Mouse (Mus musculus) erythroblast, embryonic 14.5 days (primary cell): ENCODE data around the gene Adgra3. TPM values are rescaled to one million over a fixed set of nuclear protein-coding genes. Genes with fewer than 3 reads are reported as not detected.

Experiments used
- H3K27me3 ChIP-seq: 2 replicates; pipeline ENCODE4 v1.6.1; 2012; ENCODE audit warnings: inconsistent platforms; ENCODE audit not compliant: control insufficient read depth
- H3K36me3 ChIP-seq: 2 replicates; pipeline ENCODE4 v1.6.1; 2012; ENCODE audit warnings: mild to moderate bottlenecking, inconsistent platforms; ENCODE audit not compliant: control insufficient read depth
- H3K4me1 ChIP-seq: 2 replicates; pipeline ENCODE4 v1.6.1; 2012; ENCODE audit warnings: inconsistent platforms; ENCODE audit not compliant: control insufficient read depth
- H3K4me3 ChIP-seq: replicated peaks from 2 replicates; pipeline ENCODE3; 2012; ENCODE audit warnings: moderate library complexity, mild to moderate bottlenecking, inconsistent platforms
- H3K9me3 ChIP-seq: 2 replicates; pipeline ENCODE4 v1.6.1; 2012; ENCODE audit warnings: low read length, inconsistent platforms, mixed read lengths; ENCODE audit not compliant: control insufficient read depth
- GATA1 ChIP-seq: IDR thresholded peaks from 2 replicates; pipeline ENCODE4 v1.6.1; 2012; ENCODE audit warnings: low read length, inconsistent platforms, mixed read lengths
- TAL1 ChIP-seq: IDR thresholded peaks from 3 replicates; pipeline ENCODE4 v1.6.1; 2012; ENCODE audit warnings: low read length, inconsistent platforms, mixed read lengths
- polyA plus RNA-seq: library from polyadenylated mRNA; stranded (reverse); fragments of >175 nt; gene quantifications from 2 replicates; pipeline ENCODE4 v1.2.3, GENCODE M21; 2012

Gene Adgra3
- polyA plus RNA-seq, 1 experiment = 0.20 TPM

GRCm38 (mm10) chr5:49997019-49997418 lies 61.8 kb downstream of the Adgra3 start:
- Histone ChIP-seq H3K4me3 (no peak overlapping the region), H3K9me3 (no peaks in the 10 kb centered on the region), H3K4me1 (no peaks in the 10 kb centered on the region), H3K36me3 (peaks cover 6% of the 10 kb centered on the region), H3K27me3 (no peaks in the 10 kb centered on the region)
- TF ChIP-seq GATA1 = no peak
- TF ChIP-seq TAL1 = no peak

GRCm38 (mm10) chr5:49996457-49996856 lies 62.3 kb downstream of the Adgra3 start:
- Histone ChIP-seq H3K9me3 (no peaks in the 10 kb centered on the region), H3K36me3 (peaks cover 6% of the 10 kb centered on the region), H3K27me3 (no peaks in the 10 kb centered on the region), H3K4me1 (no peaks in the 10 kb centered on the region), H3K4me3 (no peak overlapping the region)
- TF ChIP-seq GATA1 (no peak), TAL1 (no peak)

- Histone ChIP-seq H3K9me3 (no peaks in the 10 kb centered on the region), H3K4me1 (no peaks in the 10 kb centered on the region), H3K36me3 (peaks cover 9% of the 10 kb centered on the region), H3K4me3 (no peak overlapping the region), H3K27me3 (no peaks in the 10 kb centered on the region)
- TF ChIP-seq TAL1 = no peak
- TF ChIP-seq GATA1 = no peak
These were observed 68.0 kb downstream of the Adgra3 start for GRCm38 (mm10) chr5:49990737-49991323.

GRCm38 (mm10) chr5:49988015-49988798 lies 70.6 kb downstream of the Adgra3 start:
- no peak for TF ChIP-seq TAL1
- no peak for TF ChIP-seq GATA1
- Histone ChIP-seq H3K36me3 (peaks cover 13% of the 10 kb centered on the region), H3K4me1 (no peaks in the 10 kb centered on the region), H3K4me3 (no peak overlapping the region), H3K27me3 (no peaks in the 10 kb centered on the region), H3K9me3 (no peaks in the 10 kb centered on the region)

GRCm38 (mm10) chr5:49980727-49981126 lies 78.1 kb downstream of the Adgra3 start:
- Histone ChIP-seq H3K9me3 (no peaks in the 10 kb centered on the region), H3K27me3 (no peaks in the 10 kb centered on the region), H3K4me3 (no peak overlapping the region), H3K4me1 (peaks cover 2% of the 10 kb centered on the region; the same call in 1 of the 2 replicates), H3K36me3 (peaks cover 6% of the 10 kb centered on the region)
- no peak for TF ChIP-seq GATA1
- TF ChIP-seq TAL1 = no peak

- H3K27me3 ChIP-seq = no peaks in the 10 kb centered on the region
- TF ChIP-seq GATA1 (no peak), TAL1 (no peak)
- peaks cover 3% of the 10 kb centered on the region for H3K36me3 ChIP-seq
- no peak overlapping the region for H3K4me3 ChIP-seq
- H3K9me3 ChIP-seq = no peaks in the 10 kb centered on the region
- peaks cover 2% of the 10 kb centered on the region; the same call in 1 of the 2 replicates for H3K4me1 ChIP-seq
These were observed 79.6 kb downstream of the Adgra3 start for GRCm38 (mm10) chr5:49979246-49979645.

GRCm38 (mm10) chr5:49975971-49976370 lies 82.8 kb downstream of the Adgra3 start:
- Histone ChIP-seq H3K27me3 (no peaks in the 10 kb centered on the region), H3K4me3 (no peak overlapping the region), H3K9me3 (no peaks in the 10 kb centered on the region), H3K36me3 (peaks cover 3% of the 10 kb centered on the region), H3K4me1 (no peaks in the 10 kb centered on the region)
- no peak for TF ChIP-seq TAL1

GRCm38 (mm10) chr5:49974211-49974610 lies 84.6 kb downstream of the Adgra3 start:
- Histone ChIP-seq H3K36me3 (peaks cover 7% of the 10 kb centered on the region), H3K27me3 (no peaks in the 10 kb centered on the region), H3K4me3 (no peak overlapping the region), H3K4me1 (no peaks in the 10 kb centered on the region), H3K9me3 (no peaks in the 10 kb centered on the region)
- no peak for TF ChIP-seq GATA1

GRCm38 (mm10) chr5:49969660-49970059 lies 89.1 kb downstream of the Adgra3 start:
- Histone ChIP-seq H3K9me3 (no peaks in the 10 kb centered on the region), H3K36me3 (peaks cover 4% of the 10 kb centered on the region), H3K27me3 (no peaks in the 10 kb centered on the region), H3K4me1 (no peaks in the 10 kb centered on the region), H3K4me3 (no peak overlapping the region)
- TF ChIP-seq GATA1 (no peak), TAL1 (no peak)

- TF ChIP-seq GATA1 (no peak), TAL1 (no peak)
- H3K4me1 ChIP-seq = no peaks in the 10 kb centered on the region
- H3K27me3 ChIP-seq = no peaks in the 10 kb centered on the region
- peaks cover 6% of the 10 kb centered on the region for H3K36me3 ChIP-seq
- no peaks in the 10 kb centered on the region for H3K9me3 ChIP-seq
- H3K4me3 ChIP-seq = no peak overlapping the region
These were observed 91.1 kb downstream of the Adgra3 start for GRCm38 (mm10) chr5:49967726-49968125.
